Mouse (Mus musculus) liver, embryonic 13.5 days (tissue): Measurements from ENCODE around the gene Nek11. TPM values are rescaled to one million over a fixed set of nuclear protein-coding genes. Genes with fewer than 3 reads are reported as not detected.

ENCODE experiments used
- ATAC-seq: fragments of 200-750 bp; cut with Nextera tagmentation; 2 replicates; pipeline ENCODE4 v1.8.0; 2017; ENCODE audit warnings: low read depth, mild to moderate bottlenecking, moderate number of reproducible peaks, moderate library complexity
- DNase-seq: peaks from one replicate; pipeline ENCODE4 v3.0.0; 2022
- H3K27ac ChIP-seq: fragments of 300-500 bp; sonication (generic); 2 replicates; pipeline ENCODE4 v1.5.1; 2015; ENCODE audit warnings: moderate library complexity, mild to moderate bottlenecking, inconsistent platforms
- H3K27me3 ChIP-seq: fragments of 300-500 bp; sonication (generic); 2 replicates; pipeline ENCODE4 v1.6.1; 2015; ENCODE audit warnings: mild to moderate bottlenecking, inconsistent platforms
- H3K36me3 ChIP-seq: fragments of 300-500 bp; sonication (generic); 2 replicates; pipeline ENCODE4 v1.6.1; 2015; ENCODE audit warnings: mild to moderate bottlenecking, inconsistent platforms
- H3K4me1 ChIP-seq: fragments of 300-500 bp; sonication (generic); replicated peaks from 2 replicates; pipeline ENCODE4 v1.6.1; 2015; ENCODE audit warnings: inconsistent platforms
- H3K4me2 ChIP-seq: fragments of 300-500 bp; sonication (generic); 2 replicates; pipeline ENCODE4 v1.6.1; 2015; ENCODE audit warnings: inconsistent platforms, mild to moderate bottlenecking, moderate library complexity
- H3K4me3 ChIP-seq: fragments of 300-500 bp; sonication (generic); replicated peaks from 2 replicates; pipeline ENCODE4 v1.5.1; 2015; ENCODE audit warnings: mild to moderate bottlenecking, inconsistent platforms
- H3K9ac ChIP-seq: fragments of 300-500 bp; sonication (generic); 2 replicates; pipeline ENCODE4 v1.6.1; 2015; ENCODE audit warnings: mild to moderate bottlenecking, inconsistent platforms
- H3K9me3 ChIP-seq: fragments of 300-500 bp; sonication (generic); replicated peaks from 2 replicates; pipeline ENCODE4 v1.6.1; 2016; ENCODE audit warnings: inconsistent platforms
- WGBS: fragments of 180-500 bp; shearing (Covaris S2); methylation state at CpG from one replicate; pipeline ENCODE4 v1.1.7; 2015; ENCODE audit not compliant: insufficient replicate concordance; 5-methylcytosine and 5-hydroxymethylcytosine counted together
- polyA plus RNA-seq: library from polyadenylated mRNA; unstranded; fragments of >200 nt; fragmentation: Nextera tagmentation; extraction: Ambion mirVana; gene quantifications from 2 replicates; pipeline ENCODE4 v1.2.1, GENCODE M21; 2015

Nek11 gene
- polyA plus RNA-seq, 1 experiment from 2014 or later: not detected

- no peak for DNase-seq
- Histone ChIP-seq H3K4me3 (no peak overlapping the region), H3K36me3 (no peaks in the 10 kb centered on the region), H3K9ac (no peak overlapping the region), H3K4me2 (no peak overlapping the region), H3K27me3 (no peaks in the 10 kb centered on the region), H3K4me1 (no peaks in the 10 kb centered on the region), H3K27ac (no peak overlapping the region), H3K9me3 (peaks cover 9% of the 10 kb centered on the region)
- no peak for ATAC-seq
- 80% methylated on average over 1 of the region's 1 CpGs for WGBS
These were observed 141.2 kb downstream of the Nek11 start for GRCm38 (mm10) chr9:105254076-105254475.

- no peak overlapping the region for H3K4me3 ChIP-seq
- H3K36me3 ChIP-seq: no peaks in the 10 kb centered on the region
- WGBS: 58% methylated on average over 4 of the region's 4 CpGs
- H3K4me2 ChIP-seq: no peak overlapping the region
- H3K4me1 ChIP-seq: no peaks in the 10 kb centered on the region
- peaks cover 16% of the 10 kb centered on the region for H3K9me3 ChIP-seq
- H3K9ac ChIP-seq: no peak overlapping the region
- no peaks in the 10 kb centered on the region for H3K27me3 ChIP-seq
- ATAC-seq (no peak), DNase-seq (no peak)
- no peak overlapping the region for H3K27ac ChIP-seq
These were observed 142.8 kb downstream of the Nek11 start for GRCm38 (mm10) chr9:105252349-105253041.

GRCm38 (mm10) chr9:105251256-105251655 is 144.1 kb downstream of the Nek11 start:
- H3K27me3 ChIP-seq: no peaks in the 10 kb centered on the region
- no peak overlapping the region for H3K4me3 ChIP-seq
- no peaks in the 10 kb centered on the region for H3K4me1 ChIP-seq
- H3K36me3 ChIP-seq: no peaks in the 10 kb centered on the region
- no peak for ATAC-seq
- no peak overlapping the region for H3K27ac ChIP-seq
- DNase-seq: no peak
- peaks cover 7% of the 10 kb centered on the region for H3K9me3 ChIP-seq
- WGBS: 78% methylated on average over 4 of the region's 4 CpGs
- H3K9ac ChIP-seq: no peak overlapping the region
- no peak overlapping the region for H3K4me2 ChIP-seq

- 24% methylated on average over 5 of the region's 5 CpGs for WGBS
These were observed 151.3 kb downstream of the Nek11 start for GRCm38 (mm10) chr9:105244024-105244423.

GRCm38 (mm10) chr9:105214434-105214833 is 180.9 kb downstream of the Nek11 start:
- H3K27ac ChIP-seq: no peak overlapping the region
- no peaks in the 10 kb centered on the region for H3K36me3 ChIP-seq
- no peak for ATAC-seq
- no peak overlapping the region for H3K4me2 ChIP-seq
- H3K4me1 ChIP-seq: no peaks in the 10 kb centered on the region
- H3K4me3 ChIP-seq: no peak overlapping the region
- no peak for DNase-seq
- 41% methylated on average over 4 of the region's 4 CpGs for WGBS
- H3K27me3 ChIP-seq: no peaks in the 10 kb centered on the region
- no peak overlapping the region for H3K9ac ChIP-seq
- peaks cover 11% of the 10 kb centered on the region; the same call in 1 of the 2 replicates for H3K9me3 ChIP-seq

More at GRCm38 (mm10) chr9:105244024-105244423, 151.3 kb downstream of the Nek11 start:
- Histone ChIP-seq H3K36me3 (no peaks in the 10 kb centered on the region), H3K4me2 (no peak overlapping the region), H3K9ac (no peak overlapping the region), H3K9me3 (peaks cover 10% of the 10 kb centered on the region), H3K27me3 (no peaks in the 10 kb centered on the region), H3K27ac (no peak overlapping the region), H3K4me3 (no peak overlapping the region), H3K4me1 (no peaks in the 10 kb centered on the region)
- ATAC-seq (no peak), DNase-seq (no peak)

- ATAC-seq (no peak), DNase-seq (no peak)
- Histone ChIP-seq H3K4me1 (no peaks in the 10 kb centered on the region), H3K36me3 (no peaks in the 10 kb centered on the region), H3K27me3 (no peaks in the 10 kb centered on the region), H3K9ac (no peak overlapping the region), H3K4me3 (no peak overlapping the region), H3K9me3 (no peaks in the 10 kb centered on the region), H3K27ac (no peak overlapping the region), H3K4me2 (no peak overlapping the region)
- 59% methylated on average over 1 of the region's 1 CpGs for WGBS
These were observed 195.0 kb downstream of the Nek11 start for GRCm38 (mm10) chr9:105200305-105200704.

- no peak for ATAC-seq
These were observed 208.6 kb downstream of the Nek11 start for GRCm38 (mm10) chr9:105186725-105187124.

GRCm38 (mm10) chr9:105182392-105182791 is 212.9 kb downstream of the Nek11 start:
- no peaks in the 10 kb centered on the region for H3K36me3 ChIP-seq
- no peak overlapping the region for H3K9ac ChIP-seq
- H3K4me3 ChIP-seq: no peak overlapping the region
- no peak overlapping the region for H3K4me2 ChIP-seq
- H3K4me1 ChIP-seq: no peaks in the 10 kb centered on the region
- no peaks in the 10 kb centered on the region for H3K9me3 ChIP-seq
- H3K27me3 ChIP-seq: no peaks in the 10 kb centered on the region
- no peak overlapping the region for H3K27ac ChIP-seq
- DNase-seq: no peak
- WGBS: 60% methylated on average over 3 of the region's 3 CpGs
- ATAC-seq: no peak

More at GRCm38 (mm10) chr9:105186725-105187124, 208.6 kb downstream of the Nek11 start:
- 31% methylated on average over 3 of the region's 3 CpGs for WGBS
- no peaks in the 10 kb centered on the region for H3K4me1 ChIP-seq
- DNase-seq: no peak
- no peak overlapping the region for H3K4me3 ChIP-seq
- no peak overlapping the region for H3K4me2 ChIP-seq
- H3K27ac ChIP-seq: no peak overlapping the region
- no peaks in the 10 kb centered on the region for H3K9me3 ChIP-seq
- H3K27me3 ChIP-seq: no peaks in the 10 kb centered on the region
- no peaks in the 10 kb centered on the region for H3K36me3 ChIP-seq
- H3K9ac ChIP-seq: no peak overlapping the region

- Histone ChIP-seq H3K27me3 (no peaks in the 10 kb centered on the region), H3K9me3 (no peaks in the 10 kb centered on the region), H3K9ac (no peak within 1 kb of the TSS), H3K4me3 (no peak within 1 kb of the TSS), H3K4me1 (no peaks in the 10 kb centered on the region), H3K4me2 (no peak within 1 kb of the TSS), H3K27ac (no peak within 1 kb of the TSS), H3K36me3 (no peaks in the 10 kb centered on the region)
- 60% methylated on average over 6 of the region's 6 CpGs for WGBS
- no peak for ATAC-seq
- no peak for DNase-seq
These were observed 250.3 kb downstream of the Nek11 start, which contains the start of gene 1700080E11Rik for GRCm38 (mm10) chr9:105144992-105145391. Gene 1700080E11Rik, minus strand, starts transcription at chr9:105145092.

- ATAC-seq (no peak), DNase-seq (no peak)
- Histone ChIP-seq H3K9ac (no peak overlapping the region), H3K4me3 (no peak overlapping the region), H3K9me3 (no peaks in the 10 kb centered on the region), H3K36me3 (no peaks in the 10 kb centered on the region), H3K27me3 (no peaks in the 10 kb centered on the region), H3K27ac (no peak overlapping the region), H3K4me1 (no peaks in the 10 kb centered on the region), H3K4me2 (no peak overlapping the region)
- 29% methylated on average over 6 of the region's 6 CpGs for WGBS
These were observed 256.1 kb downstream of the Nek11 start for GRCm38 (mm10) chr9:105139204-105139603.

- H3K4me2 ChIP-seq: no peak overlapping the region
- H3K27me3 ChIP-seq: no peaks in the 10 kb centered on the region
- DNase-seq (no peak), ATAC-seq (no peak)
- no peak overlapping the region for H3K4me3 ChIP-seq
- H3K9me3 ChIP-seq: no peaks in the 10 kb centered on the region
- H3K4me1 ChIP-seq: peaks cover 14% of the 10 kb centered on the region
- no peaks in the 10 kb centered on the region for H3K36me3 ChIP-seq
- H3K9ac ChIP-seq: no peak overlapping the region
- WGBS: 14% methylated on average over 1 of the region's 1 CpGs
- H3K27ac ChIP-seq: no peak overlapping the region
These were observed 258.9 kb downstream of the Nek11 start for GRCm38 (mm10) chr9:105136404-105136803.

- DNase-seq (no peak), ATAC-seq (no peak)
- Histone ChIP-seq H3K4me3 (no peak overlapping the region), H3K4me1 (peaks cover 26% of the 10 kb centered on the region), H3K4me2 (no peak overlapping the region), H3K9me3 (no peaks in the 10 kb centered on the region), H3K27me3 (no peaks in the 10 kb centered on the region), H3K27ac (no peak overlapping the region), H3K36me3 (no peaks in the 10 kb centered on the region), H3K9ac (no peak overlapping the region)
- WGBS: 56% methylated on average over 5 of the region's 5 CpGs
These were observed 260.8 kb downstream of the Nek11 start for GRCm38 (mm10) chr9:105134536-105134935.
